Mouse (Mus musculus): ENCODE data around the gene Med19. TPM values are rescaled to one million over a fixed set of nuclear protein-coding genes. Genes with fewer than 3 reads are reported as not detected.
A peak's percentile ranks its signal among the peaks of the same experiment; 100 is the strongest.
"Not testable (repeated sequence)": the region's sequence is repeated elsewhere in the genome, so short reads cannot be mapped to it uniquely, and the experiment has no call there.

Gene Med19
- total RNA-seq, 2 experiments from 2014 or later: 31.4 to 31.8 TPM

- Histone ChIP-seq H3K27ac (peak within 1 kb of the TSS; percentile 98), H3K4me3 (peak within 1 kb of the TSS; percentile 72)
- no peak for TF ChIP-seq CTCF (conservative IDR thresholded peaks at IDR 0.05)
- DNase-seq (ENCODE audit: low spot score in 2 of 2): peak; percentile 97 to 99
Observed at GRCm38 (mm10) chr2:84714811-84715561, 36.8 kb downstream of the Med19 start, which contains the start of gene Zdhhc5. Gene Zdhhc5, minus strand, starts transcription at chr2:84715180.

- TF ChIP-seq CTCF (conservative IDR thresholded peaks at IDR 0.05): no peak
- Histone ChIP-seq H3K4me3 (peak overlapping the region; percentile 72), H3K27ac (peak overlapping the region; percentile 98)
- DNase-seq (ENCODE audit: low spot score in 2 of 2): peak in 1 of 2 experiments; percentile 94
Observed at GRCm38 (mm10) chr2:84715562-84716361, 37.6 kb downstream of the Med19 start.

- H3K27ac ChIP-seq: peak overlapping the region; percentile 98
- no peak for DNase-seq (ENCODE audit: low spot score in 2 of 2)
- TF ChIP-seq CTCF (conservative IDR thresholded peaks at IDR 0.05): no peak
- H3K4me3 ChIP-seq: peak overlapping the region; percentile 72
Observed at GRCm38 (mm10) chr2:84716423-84717355, 38.5 kb downstream of the Med19 start.

GRCm38 (mm10) chr2:84717357-84717756 is 39.2 kb downstream of the Med19 start:
- no peak overlapping the region for H3K4me3 ChIP-seq
- no peak for TF ChIP-seq CTCF (conservative IDR thresholded peaks at IDR 0.05)
- no peak overlapping the region for H3K27ac ChIP-seq
- no peak for DNase-seq (ENCODE audit: low spot score in 2 of 2)

- TF ChIP-seq CTCF (conservative IDR thresholded peaks at IDR 0.05): no peak
- no peak for DNase-seq (ENCODE audit: low spot score in 2 of 2)
- Histone ChIP-seq H3K4me3 (no peak overlapping the region), H3K27ac (no peak overlapping the region)
Observed at GRCm38 (mm10) chr2:84720718-84721117, 42.5 kb downstream of the Med19 start.

- H3K4me3 ChIP-seq: no peak overlapping the region
- DNase-seq (ENCODE audit: low spot score in 2 of 2): no peak
- TF ChIP-seq CTCF (conservative IDR thresholded peaks at IDR 0.05): no peak
- no peak overlapping the region for H3K27ac ChIP-seq
Observed at GRCm38 (mm10) chr2:84721182-84721581, 43.0 kb downstream of the Med19 start.

GRCm38 (mm10) chr2:84723856-84724255 is 45.7 kb downstream of the Med19 start:
- TF ChIP-seq CTCF (conservative IDR thresholded peaks at IDR 0.05): no peak
- no peak overlapping the region for H3K27ac ChIP-seq

GRCm38 (mm10) chr2:84725770-84726169 is 47.6 kb downstream of the Med19 start:
- no peak for DNase-seq (ENCODE audit: low spot score in 2 of 2)
- peak overlapping the region; percentile 89; the same call in 1 of the 2 replicates for H3K4me3 ChIP-seq
- TF ChIP-seq CTCF (conservative IDR thresholded peaks at IDR 0.05): no peak

More at GRCm38 (mm10) chr2:84723856-84724255, 45.7 kb downstream of the Med19 start:
- DNase-seq (ENCODE audit: low spot score in 2 of 2): no peak
- no peak overlapping the region for H3K4me3 ChIP-seq

GRCm38 (mm10) chr2:84726716-84727115 is 48.5 kb downstream of the Med19 start:
- TF ChIP-seq CTCF (conservative IDR thresholded peaks at IDR 0.05): no peak
- no peak for DNase-seq (ENCODE audit: low spot score in 2 of 2)
- H3K4me3 ChIP-seq: peak overlapping the region; percentile 89
- peak overlapping the region; percentile 90 for H3K27ac ChIP-seq

More at GRCm38 (mm10) chr2:84725770-84726169, 47.6 kb downstream of the Med19 start:
- no peak overlapping the region for H3K27ac ChIP-seq

GRCm38 (mm10) chr2:84727172-84727858 is 49.1 kb downstream of the Med19 start, which contains the start of gene Clp1:
Gene Clp1, minus strand, starts transcription at chr2:84727350.
- Histone ChIP-seq H3K27ac (peak within 1 kb of the TSS; percentile 90), H3K4me3 (peak within 1 kb of the TSS; percentile 89)
- DNase-seq (ENCODE audit: low spot score in 2 of 2): peak; percentile 94 to 96
- TF ChIP-seq CTCF (conservative IDR thresholded peaks at IDR 0.05): no peak

- not testable (repeated sequence) for H3K4me3 ChIP-seq; DNase-seq (ENCODE audit: low spot score in 2 of 2); H3K27ac ChIP-seq
Observed at GRCm38 (mm10) chr2:84728191-84728590, 50.0 kb downstream of the Med19 start.

GRCm38 (mm10) chr2:84731206-84731605 is 53.0 kb downstream of the Med19 start:
- TF ChIP-seq CTCF (conservative IDR thresholded peaks at IDR 0.05): no peak
- no peak overlapping the region for H3K27ac ChIP-seq
- no peak overlapping the region for H3K4me3 ChIP-seq
- no peak for DNase-seq (ENCODE audit: low spot score in 2 of 2)

All from layer of hippocampus, adult 2 months (tissue).